Mouse (Mus musculus): Measurements from ENCODE around the gene Ephb1. TPM values are rescaled to one million over a fixed set of nuclear protein-coding genes. Genes with fewer than 3 reads are reported as not detected.

The Ephb1 gene
- total RNA-seq, 2 experiments from 2014 or later, result 0.87 to 1.3 TPM

GRCm38 (mm10) chr9:102249124-102249816, 105.2 kb downstream of the Ephb1 start:
- DNase-seq, result no peak

- DNase-seq, result no peak
Measured at GRCm38 (mm10) chr9:102245551-102245950, 108.9 kb downstream of the Ephb1 start.

GRCm38 (mm10) chr9:102243296-102243695, 111.2 kb downstream of the Ephb1 start:
- DNase-seq, result no peak

DNA sequence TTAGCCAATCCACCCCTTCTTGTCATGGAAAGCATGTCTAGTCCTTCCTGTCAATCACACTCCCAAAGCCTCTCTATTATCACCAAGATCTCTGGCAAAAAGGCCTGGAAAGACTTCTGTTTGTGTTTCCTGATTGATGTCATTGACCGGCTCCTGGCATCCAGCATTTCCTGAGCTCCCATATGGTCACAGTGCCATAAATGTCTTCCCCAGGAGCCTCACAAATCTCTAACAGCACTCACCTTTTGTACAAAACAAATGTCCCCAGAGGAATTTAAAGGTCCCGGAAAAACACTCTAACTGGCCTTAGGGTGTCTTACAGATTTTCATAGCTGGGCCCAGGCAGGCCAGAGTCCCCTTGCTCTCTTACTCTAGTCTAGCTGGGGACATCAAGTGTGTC, 112.9 kb downstream of the Ephb1 start:
- no peak for DNase-seq

DNA sequence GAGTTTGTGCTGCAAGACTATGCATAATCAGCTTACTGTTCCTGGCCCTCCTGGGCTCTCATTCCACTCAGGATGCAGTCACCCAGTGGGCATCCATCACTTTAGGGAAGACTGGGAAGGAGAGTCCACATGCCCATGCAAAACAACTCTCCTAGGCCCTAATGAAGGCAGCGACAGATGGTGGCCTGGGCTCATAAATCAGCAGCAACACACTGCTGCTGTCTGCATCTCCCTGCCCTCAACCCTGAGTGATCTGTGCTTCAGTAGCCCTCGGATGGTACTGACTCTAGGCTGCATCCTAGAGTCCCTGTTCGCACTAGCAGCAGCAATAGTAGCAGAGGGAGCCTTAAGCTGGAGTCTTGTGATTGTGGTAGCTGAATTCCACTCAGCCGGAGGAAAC, 114.3 kb downstream of the Ephb1 start:
- DNase-seq, result no peak

- no peak for DNase-seq
Measured at GRCm38 (mm10) chr9:102235444-102235951, 119.0 kb downstream of the Ephb1 start.

- no peak for DNase-seq
Measured at GRCm38 (mm10) chr9:102231248-102231647, 123.2 kb downstream of the Ephb1 start.

DNA sequence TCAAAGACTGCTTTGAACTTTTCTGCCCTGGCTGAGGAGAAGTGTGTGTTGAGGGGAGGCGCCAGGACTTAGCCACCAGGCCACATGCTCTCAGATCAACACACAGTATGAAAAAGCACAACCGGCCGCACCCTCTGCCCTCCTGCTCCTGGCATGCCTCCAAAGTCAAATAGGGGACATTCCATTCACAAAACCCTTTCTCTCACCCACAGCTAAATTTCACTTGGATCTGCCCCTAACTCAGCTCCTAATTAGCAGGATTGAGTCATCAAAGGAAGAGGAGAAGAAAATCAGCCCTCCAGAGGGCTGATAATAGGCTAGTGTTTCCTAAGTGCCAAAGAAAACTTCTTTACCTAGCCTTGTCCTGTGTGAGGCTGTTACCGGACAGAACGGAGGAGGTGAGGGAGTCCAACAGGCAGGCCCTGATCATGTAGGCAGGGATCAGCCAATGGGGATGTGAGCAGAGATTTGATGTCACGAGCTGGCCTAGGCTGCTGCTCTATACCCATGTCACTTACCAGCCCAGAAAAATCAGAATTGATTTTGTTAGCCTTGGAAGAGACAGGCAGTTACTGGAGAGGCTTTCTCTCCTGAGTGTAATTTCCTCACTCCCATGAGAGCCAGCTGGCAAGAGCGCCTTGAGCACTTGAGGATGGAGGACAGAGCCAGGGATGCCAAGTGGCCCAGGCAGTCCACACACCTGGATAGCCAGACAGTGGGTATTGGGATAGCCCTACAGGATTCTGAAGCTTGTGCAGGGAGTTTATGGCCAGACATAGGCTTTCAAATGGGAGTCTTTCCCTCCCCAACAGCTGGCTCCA, 137.5 kb downstream of the Ephb1 start:
- DNase-seq, result no peak

DNA sequence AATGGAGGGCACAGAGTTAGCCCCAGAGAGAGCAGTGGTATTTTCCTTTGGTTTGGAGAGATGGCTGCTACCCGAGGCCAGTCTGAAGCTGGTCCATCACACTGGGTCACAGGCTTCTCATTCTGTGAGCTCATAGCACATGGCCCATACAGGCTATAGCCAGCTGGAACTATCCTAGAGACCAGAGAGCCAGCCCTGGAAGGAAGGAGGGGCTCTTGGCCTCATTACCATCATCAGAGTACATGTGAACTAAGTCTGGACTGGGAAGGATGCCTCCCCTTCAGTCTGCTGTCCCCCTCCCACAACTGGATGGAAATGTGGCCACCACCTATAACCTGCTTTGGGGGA, 142.5 kb downstream of the Ephb1 start:
- no peak for DNase-seq

DNA sequence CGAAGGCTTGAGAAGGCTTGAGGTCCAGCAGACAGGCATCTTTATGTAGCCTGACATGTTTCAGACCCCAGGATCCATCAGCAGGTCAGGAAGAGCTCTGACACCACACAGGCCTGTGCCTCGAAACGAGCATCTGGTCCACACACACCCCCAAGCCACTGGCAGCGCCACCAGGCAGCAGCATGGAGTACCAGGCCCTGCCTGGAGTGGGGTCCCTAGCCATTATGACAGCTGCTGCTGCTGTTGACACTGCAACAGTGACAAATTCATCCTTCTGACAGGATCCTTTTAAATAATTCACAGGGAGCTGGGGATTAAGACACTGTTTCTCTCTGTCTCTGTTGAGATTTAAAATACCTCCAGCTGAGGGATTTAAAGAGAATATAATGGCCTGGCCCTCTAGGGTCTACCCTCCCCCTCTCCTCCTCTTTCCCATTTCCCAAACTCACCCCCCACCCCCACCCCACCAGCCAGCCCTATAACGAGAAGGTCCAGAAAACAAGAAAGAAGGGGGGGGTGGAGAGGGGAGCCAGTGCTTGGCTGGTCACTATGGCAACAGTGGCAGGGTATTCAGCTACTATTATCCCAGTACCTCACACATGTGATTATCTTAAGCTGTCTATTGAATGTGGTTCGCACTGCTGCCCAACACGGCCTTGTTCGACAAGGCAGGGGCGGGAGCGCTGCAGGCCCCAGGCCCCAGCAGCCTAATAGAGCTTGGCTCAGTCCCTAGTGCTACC, 143.0 kb downstream of the Ephb1 start:
- no peak for DNase-seq

DNA sequence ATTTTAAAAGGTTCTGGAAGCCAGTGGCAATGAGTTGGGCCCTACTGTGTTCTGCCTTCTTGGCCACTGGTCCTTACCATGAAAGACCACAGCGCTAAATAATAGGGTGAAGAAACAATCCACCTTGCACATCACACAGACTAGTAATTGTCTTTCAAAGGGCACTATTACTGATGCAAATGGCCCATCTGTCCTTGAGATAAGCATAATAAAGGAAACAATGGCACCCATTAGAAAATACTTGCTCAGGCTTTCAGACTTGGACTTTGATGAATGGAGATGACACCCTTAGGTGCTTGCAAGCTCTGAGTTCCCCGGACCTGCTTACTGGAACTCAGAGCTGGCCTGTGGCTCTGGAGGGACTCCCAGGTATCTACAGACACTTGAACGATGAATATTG, 149.0 kb downstream of the Ephb1 start:
- DNase-seq, result no peak

DNA sequence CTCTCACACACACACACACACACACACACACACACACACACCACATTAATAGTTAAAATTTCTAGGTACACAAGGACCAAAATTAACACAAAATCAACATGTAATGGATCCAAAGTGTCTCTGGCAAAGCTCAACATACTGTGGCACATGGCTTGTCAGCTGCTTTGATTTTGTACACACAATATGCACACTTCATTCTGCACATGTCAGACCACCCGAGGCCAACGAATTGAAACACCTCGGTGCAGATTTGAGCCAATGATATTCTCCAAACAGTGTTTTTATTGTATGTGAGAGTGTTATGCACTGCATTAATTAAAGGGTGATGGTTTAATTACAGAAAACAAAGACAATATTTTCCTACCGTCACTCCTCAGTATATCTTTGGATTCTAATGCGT, 152.6 kb downstream of the Ephb1 start:
- DNase-seq, result no peak

- no peak for DNase-seq
Measured at GRCm38 (mm10) chr9:102196856-102197255, 157.6 kb downstream of the Ephb1 start.

GRCm38 (mm10) chr9:102194063-102194462, 160.4 kb downstream of the Ephb1 start:
- no peak for DNase-seq

DNA sequence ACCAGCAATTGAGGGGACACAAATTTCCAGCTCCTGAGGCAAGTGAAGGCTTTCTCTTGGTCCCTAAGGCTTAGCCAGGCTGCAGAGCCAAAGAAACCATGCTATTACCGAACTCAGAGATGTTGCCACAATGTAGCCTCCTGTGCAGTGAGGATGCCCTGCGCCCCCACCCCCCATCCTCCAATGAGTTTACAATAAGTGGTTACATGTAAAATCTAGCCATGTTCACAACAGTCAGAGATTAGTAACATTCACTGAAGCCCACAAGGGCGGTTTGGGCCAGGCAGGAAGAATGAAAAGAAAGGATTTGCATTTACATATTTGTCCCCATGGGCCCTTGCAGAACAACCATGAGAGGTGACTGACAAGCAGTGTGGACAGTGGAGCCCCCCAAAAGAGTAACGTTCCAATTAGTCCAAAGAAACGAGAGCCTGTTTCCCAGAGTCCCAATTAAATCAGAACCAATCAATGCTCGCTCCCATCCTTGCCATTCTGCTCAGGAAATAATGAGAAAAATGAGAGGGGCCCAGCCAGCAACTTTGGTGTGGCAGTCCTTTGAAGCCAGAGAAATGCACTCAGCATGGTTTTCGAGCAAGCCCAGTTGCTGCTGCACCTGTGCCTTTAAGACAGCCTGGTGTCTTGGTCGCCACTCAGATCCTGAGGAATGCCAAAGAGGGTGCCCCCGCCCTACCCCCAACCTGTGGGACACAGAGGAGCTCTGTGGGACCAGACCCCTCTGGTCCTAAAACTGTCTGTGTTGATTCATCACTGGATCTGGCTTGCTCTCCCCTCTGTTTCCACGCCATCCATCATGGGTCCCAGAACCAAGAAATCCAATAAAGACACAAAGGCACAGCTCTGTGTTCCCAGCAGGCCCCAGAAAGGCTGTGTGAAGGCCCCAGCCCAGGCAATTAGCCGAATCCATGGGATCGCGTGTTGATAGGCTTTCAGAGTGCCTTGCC, 161.5 kb downstream of the Ephb1 start:
- DNase-seq, result no peak

DNA sequence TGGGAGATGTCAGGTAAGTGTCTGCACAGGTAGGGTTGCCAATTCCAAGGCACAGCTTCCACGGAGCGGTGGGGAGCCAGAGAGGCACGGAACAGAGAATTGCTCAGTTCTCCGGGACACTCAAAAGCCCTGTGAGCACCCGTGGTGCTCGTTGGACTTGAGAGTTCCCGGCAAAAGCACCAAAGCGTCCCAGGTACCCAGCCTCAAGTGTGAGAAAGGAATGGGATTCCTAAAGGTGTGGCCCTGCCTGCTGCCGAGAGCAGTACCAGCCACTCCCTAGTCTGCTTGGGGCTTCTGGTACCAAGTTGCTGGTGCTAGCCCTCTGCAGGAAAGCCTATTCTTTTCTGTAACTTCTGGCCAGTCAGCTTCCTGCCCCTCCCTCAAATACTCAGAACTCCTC, 164.4 kb downstream of the Ephb1 start:
- DNase-seq, result no peak

DNA sequence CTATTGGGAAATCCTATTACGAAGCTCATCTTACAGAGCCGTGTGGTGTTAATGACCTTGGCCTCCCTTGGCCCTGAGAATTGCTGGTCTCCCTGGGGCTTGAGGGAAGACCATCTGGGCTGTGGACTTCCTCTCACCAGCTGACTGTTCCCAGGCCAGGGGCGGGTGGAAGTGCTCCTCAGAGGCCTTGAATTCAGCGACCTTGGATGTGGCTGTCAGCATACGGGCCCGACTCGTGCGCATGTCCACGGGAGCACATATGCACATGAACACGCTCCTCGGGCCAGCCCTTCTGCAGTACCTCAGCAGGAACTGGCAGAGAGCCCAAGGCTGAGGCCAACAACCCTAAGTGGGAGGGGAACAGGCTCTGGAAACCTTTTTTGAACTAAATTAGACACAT, 165.1 kb downstream of the Ephb1 start:
- DNase-seq, result peak; percentile 24

GRCm38 (mm10) chr9:102183663-102184274, 170.7 kb downstream of the Ephb1 start:
- no peak for DNase-seq

DNA sequence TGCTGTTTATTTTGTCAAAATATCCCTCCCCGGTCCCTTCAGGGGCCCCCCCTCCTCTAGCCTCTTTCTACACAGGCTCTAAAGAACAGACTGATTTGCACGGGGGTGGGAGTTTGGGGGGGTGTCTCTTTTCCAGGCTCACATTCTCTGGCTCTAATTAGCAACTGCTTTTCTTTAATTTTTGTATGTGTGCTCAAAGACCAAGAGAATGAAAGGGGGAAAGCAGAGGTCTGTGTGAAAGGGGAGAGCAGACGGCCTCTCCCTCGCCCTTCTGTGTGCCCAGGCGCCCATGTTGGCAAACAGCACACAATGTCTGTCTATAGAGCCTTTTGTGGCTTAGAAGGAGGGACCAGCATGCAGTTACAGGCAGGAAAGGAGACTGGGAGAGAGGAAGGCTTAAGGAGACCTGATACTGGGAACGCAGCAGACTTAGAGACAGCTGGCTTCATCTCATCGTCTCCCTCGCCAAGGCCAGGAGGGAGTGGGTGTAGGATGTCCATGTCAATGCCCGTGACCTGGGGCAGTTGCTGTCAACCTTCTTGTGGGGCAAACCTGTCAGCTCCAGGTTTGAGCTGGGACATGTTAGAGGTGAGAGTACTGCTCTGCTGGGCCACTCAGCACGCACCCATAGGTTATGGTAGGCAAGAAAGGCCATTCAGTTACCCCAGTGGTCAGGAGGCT, 172.5 kb downstream of the Ephb1 start:
- peak; percentile 46 for DNase-seq

GRCm38 (mm10) chr9:102181276-102181675, 173.2 kb downstream of the Ephb1 start:
- DNase-seq, result no peak

GRCm38 (mm10) chr9:102180486-102180885, 174.0 kb downstream of the Ephb1 start:
- no peak for DNase-seq
